Mouse (Mus musculus): Measurements from ENCODE around the gene Olfr873.
"Not testable (repeated sequence)": the region's sequence is repeated elsewhere in the genome, so short reads cannot be mapped to it uniquely, and the experiment has no call there.

The Olfr873 gene

DNA sequence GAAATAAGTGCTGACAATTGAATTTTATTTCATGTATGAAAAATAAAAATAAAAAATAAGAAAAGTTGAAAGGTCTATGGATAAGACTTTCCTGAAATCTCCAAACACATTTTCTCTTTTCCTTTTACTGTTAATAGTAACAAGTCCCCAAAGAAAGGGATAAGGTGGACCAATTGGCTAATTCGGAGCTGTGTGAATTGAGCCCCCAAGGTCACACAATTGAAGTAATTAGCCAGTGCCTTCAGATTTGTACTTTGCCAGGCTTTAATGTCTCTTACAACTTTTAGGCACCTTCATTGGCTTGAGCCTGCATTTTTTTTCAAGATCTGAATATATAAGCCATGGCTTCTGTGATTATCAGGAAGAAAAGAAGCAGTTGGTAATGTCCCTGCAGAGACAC, at the start of gene Olfr873:
TSS of gene Olfr873 (plus strand) at position 301 of the 400 bp plus-strand sequence.
- no peak for DNase-seq (ENCODE audit: low read depth, low spot score)

GRCm38 (mm10) chr9:20282051-20282450, 16.3 kb upstream of the Olfr873 start, which contains the start of gene Olfr39:
Gene Olfr39 (plus strand): TSS chr9:20282351.
- DNase-seq (ENCODE audit: low read depth, low spot score): no peak

GRCm38 (mm10) chr9:20295562-20295961, 2.8 kb upstream of the Olfr873 start:
- not testable (repeated sequence) for DNase-seq (ENCODE audit: low read depth, low spot score)

GRCm38 (mm10) chr9:20335994-20336393, 37.7 kb downstream of the Olfr873 start, which contains the start of gene Olfr18:
Gene Olfr18 (minus strand): TSS chr9:20336094.
- no peak for DNase-seq (ENCODE audit: low read depth, low spot score)

DNA sequence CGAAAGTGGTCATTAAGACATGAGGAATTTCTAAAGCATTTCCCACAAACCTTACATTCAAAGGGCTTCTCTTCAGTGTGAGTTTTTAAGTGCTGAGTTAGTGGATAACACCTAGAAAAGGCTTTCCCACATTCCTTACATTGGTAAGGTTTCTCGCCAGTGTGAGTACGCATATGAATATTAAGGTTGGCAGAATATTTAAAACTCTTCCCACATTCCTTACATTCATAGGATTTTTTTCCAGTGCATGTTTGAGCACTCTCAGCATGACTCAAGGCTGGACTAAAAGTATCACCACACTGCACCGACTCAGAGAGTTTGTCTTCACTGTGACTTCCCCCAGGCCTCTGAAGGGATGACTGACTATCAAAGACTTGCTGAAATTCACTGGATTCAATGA, 50.2 kb downstream of the Olfr873 start:
- DNase-seq (ENCODE audit: low read depth, low spot score): no peak

Data from forelimb bud, embryonic 11.5 days (tissue).